Mouse (Mus musculus) olfactory bulb, adult 2 months (tissue): ENCODE measurements around the gene Spaca9. TPM values are rescaled to one million over a fixed set of nuclear protein-coding genes. Genes with fewer than 3 reads are reported as not detected.

Experiments used
- H3K27ac ChIP-seq: fragments of 200-500 bp; 2 replicates; pipeline ENCODE4 v1.5.1; 2012; ENCODE audit warnings: low read depth, low read length; ENCODE audit not compliant: insufficient read depth
- H3K4me1 ChIP-seq: fragments of 200-500 bp; 2 replicates; pipeline ENCODE4 v1.6.1; 2012; ENCODE audit warnings: low read length; ENCODE audit not compliant: control insufficient read depth, insufficient read depth
- H3K4me3 ChIP-seq: fragments of 200-500 bp; 2 replicates; pipeline ENCODE4 v1.5.1; 2012; ENCODE audit warnings: mild to moderate bottlenecking, low read depth, low read length, moderate library complexity; ENCODE audit not compliant: insufficient read depth
- CTCF ChIP-seq: fragments of 200-500 bp; IDR thresholded peaks from 2 replicates; pipeline ENCODE4 v1.5.1; 2012; ENCODE audit warnings: low read depth, mild to moderate bottlenecking, low read length, moderate library complexity; ENCODE audit not compliant: insufficient read depth
- POLR2A ChIP-seq: fragments of 200-500 bp; IDR thresholded peaks from 2 replicates; pipeline ENCODE4 v1.6.1; 2012; ENCODE audit warnings: mild to moderate bottlenecking, low read depth, low read length, moderate library complexity; ENCODE audit not compliant: insufficient read depth
- WGBS: fragments of 180-500 bp; shearing (Covaris S2); methylation state at CpG from one replicate; pipeline ENCODE4 v1.1.7; 2018; 5-methylcytosine and 5-hydroxymethylcytosine counted together
- polyA plus RNA-seq: library from polyadenylated mRNA; stranded (reverse); fragments of >200 nt; gene quantifications from 2 replicates; pipeline ENCODE4 v1.2.4, GENCODE M21; 2012; ENCODE audit warnings: low replicate concordance; ENCODE audit not compliant: missing spikeins, insufficient read depth, insufficient read length

Spaca9 gene
- polyA plus RNA-seq, 1 experiment, result not detected

DNA sequence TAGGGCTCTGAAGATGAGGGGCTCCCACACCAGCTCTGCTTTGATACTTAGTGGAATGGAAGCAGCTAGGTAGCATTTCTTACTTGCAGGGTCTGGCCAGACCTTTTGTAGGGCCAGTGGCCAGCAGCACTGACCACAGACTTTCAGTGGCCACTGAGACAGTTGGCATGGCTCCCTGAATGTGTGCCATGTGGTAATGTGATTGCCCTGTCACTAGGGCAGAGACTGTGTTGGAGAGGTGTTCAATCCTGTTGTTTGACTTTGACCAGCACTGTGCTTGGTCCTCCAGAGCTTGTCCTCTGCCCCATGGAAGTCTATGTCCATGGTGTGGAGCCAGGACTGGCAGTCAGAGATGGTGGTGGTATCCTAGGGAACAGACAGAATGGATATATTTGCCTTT lies 49.0 kb downstream of the Spaca9 start:
- TF ChIP-seq CTCF, result no peak
- no peak for TF ChIP-seq POLR2A
- Histone ChIP-seq H3K4me3 (no peak overlapping the region), H3K27ac (no peak overlapping the region), H3K4me1 (no peaks in the 10 kb centered on the region)

DNA sequence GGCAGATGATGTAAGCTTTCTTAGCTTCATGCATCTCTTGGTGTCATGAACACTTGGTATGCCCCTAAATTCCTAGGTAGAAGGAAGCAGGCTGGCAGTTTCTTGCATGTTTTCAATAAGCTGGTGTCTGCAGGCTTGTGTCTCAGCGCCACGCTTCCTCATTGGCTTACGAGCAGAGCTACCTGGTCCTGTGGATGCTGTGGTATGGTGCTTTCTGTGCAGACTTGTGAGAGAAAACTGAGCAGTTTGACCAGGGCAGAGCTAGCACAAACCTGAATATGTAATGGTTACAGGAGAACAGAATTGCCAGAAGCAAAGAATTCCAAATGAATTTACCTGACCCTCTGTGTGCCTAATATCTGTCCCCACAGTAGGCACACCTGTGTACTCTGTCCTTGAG lies 56.4 kb downstream of the Spaca9 start:
- H3K27ac ChIP-seq, result no peak overlapping the region
- no peaks in the 10 kb centered on the region for H3K4me1 ChIP-seq
- H3K4me3 ChIP-seq, result no peak overlapping the region
- TF ChIP-seq CTCF (no peak), POLR2A (no peak)
- 81% methylated on average over 3 of the region's 3 CpGs for WGBS

Other genes with a start within 250 kb of the Spaca9 start
- gene 1700007K13Rik, start 233.4 kb downstream of the Spaca9 start, polyA plus RNA-seq, result not detected in 2 replicates
- gene Mrps2, start 231.7 kb downstream of the Spaca9 start, polyA plus RNA-seq, result not detected in 2 replicates
- gene Gbgt1, start 202.8 kb downstream of the Spaca9 start, polyA plus RNA-seq, result not detected in 2 replicates
- not detected in 2 replicates for gene Gm10134, start 193.6 kb downstream of the Spaca9 start, polyA plus RNA-seq
- gene Ralgds, start 186.6 kb downstream of the Spaca9 start, polyA plus RNA-seq, result not detected in 2 replicates
- gene Cel, start 136.3 kb downstream of the Spaca9 start, polyA plus RNA-seq, result not detected in 2 replicates
- gene Gtf3c5, start 116.0 kb downstream of the Spaca9 start, polyA plus RNA-seq, result not detected in 2 replicates
- not detected in 2 replicates for gene Gfi1b, start 77.7 kb downstream of the Spaca9 start, polyA plus RNA-seq
- gene Tsc1, start 58.5 kb downstream of the Spaca9 start, polyA plus RNA-seq, result not detected in 2 replicates
- not detected in 2 replicates for gene Ak8, start 437 bp upstream of the Spaca9 start, polyA plus RNA-seq
- gene Gtf3c4, start 140.6 kb upstream of the Spaca9 start, polyA plus RNA-seq, result not detected in 2 replicates
- not detected in 2 replicates for gene Ddx31, start 140.7 kb upstream of the Spaca9 start, polyA plus RNA-seq
- gene Barhl1, start 216.9 kb upstream of the Spaca9 start, polyA plus RNA-seq, result not detected in 2 replicates